Mouse (Mus musculus): ENCODE results near the gene Aff1. TPM values are rescaled to one million over a fixed set of nuclear protein-coding genes. Genes with fewer than 3 reads are reported as not detected.

Gene Aff1
- polyA plus RNA-seq, 1 experiment from 2014 or later: 4.3 TPM

DNA sequence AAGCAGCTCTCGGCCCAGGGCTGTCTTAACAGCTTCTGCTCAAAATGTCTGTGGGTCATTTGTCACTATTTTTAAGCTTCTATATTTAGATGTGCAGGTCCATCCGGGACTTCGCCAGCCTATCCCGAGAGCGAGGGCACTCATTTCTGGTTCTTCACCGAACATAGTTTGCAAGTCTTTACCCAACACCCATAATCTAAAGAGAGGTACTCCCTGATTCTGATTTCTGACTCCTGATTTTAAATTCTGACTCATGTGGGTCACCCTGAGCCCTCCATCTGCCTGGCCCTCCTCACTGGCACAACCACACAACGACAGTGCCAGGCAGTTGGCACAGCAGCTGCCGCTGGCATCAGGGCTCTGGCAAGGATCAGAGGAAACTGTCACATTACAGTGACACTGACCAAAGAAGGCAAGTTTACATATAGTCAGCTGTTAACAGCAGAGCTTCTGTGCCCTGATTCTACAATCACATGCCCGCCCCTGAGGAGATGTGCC is 97.5 kb downstream of the Aff1 start:
- WGBS: 71% methylated on average over 9 of the region's 9 CpGs
- no peak for DNase-seq (ENCODE audit: low spot score)
- Histone ChIP-seq H3K27ac (replicated peaks) (peak overlapping the region; percentile 65), H3K4me1 (replicated peaks; ENCODE audit: control insufficient read depth, insufficient read depth) (no peaks in the 10 kb centered on the region), H3K27me3 (ENCODE audit: control insufficient read depth, insufficient read depth, low read length) (no peaks in the 10 kb centered on the region), H3K4me2 (replicated peaks; ENCODE audit: low read depth) (no peak overlapping the region), H3K9ac (ENCODE audit: low read length) (no peak overlapping the region), H3K9me3 (ENCODE audit: control insufficient read depth, low read length) (no peaks in the 10 kb centered on the region), H3K36me3 (ENCODE audit: control insufficient read depth, insufficient read depth, low read length) (0 out of 2 replicates have a peak, but pooled peaks cover 2% of the 10 kb centered on the region), H3K4me3 (ENCODE audit: low read depth, low read length) (no peak overlapping the region)
- no peak for ATAC-seq (ENCODE audit: low FRiP score, low TSS enrichment)
- TF ChIP-seq CTCF (IDR thresholded peaks at IDR 0.05; ENCODE audit: low read depth) (no peak), EP300 (optimal IDR thresholded peaks at IDR 0.05) (no peak)

DNA sequence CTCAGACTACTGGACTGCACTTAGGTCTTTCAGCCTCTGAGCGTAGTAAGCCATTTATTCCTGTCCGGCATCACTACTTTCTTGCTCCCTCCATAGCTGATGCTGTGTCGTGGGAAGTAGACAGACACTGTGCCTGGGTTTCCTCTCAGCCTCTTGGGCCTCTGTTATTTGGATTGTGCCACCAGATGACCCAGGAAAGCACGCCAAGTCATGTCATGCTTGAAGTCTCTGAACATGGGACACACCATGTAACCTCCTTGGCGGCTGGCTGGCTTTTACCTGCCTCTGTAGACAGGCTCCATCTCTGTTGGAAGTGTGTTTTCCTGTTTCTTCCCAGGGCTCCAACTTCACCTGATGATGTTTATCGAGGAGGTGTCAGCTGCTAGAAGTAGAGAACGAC is 99.6 kb downstream of the Aff1 start:
- Histone ChIP-seq H3K9me3 (ENCODE audit: control insufficient read depth, low read length) (no peaks in the 10 kb centered on the region), H3K4me1 (replicated peaks; ENCODE audit: control insufficient read depth, insufficient read depth) (no peaks in the 10 kb centered on the region), H3K9ac (ENCODE audit: low read length) (no peak overlapping the region), H3K4me3 (ENCODE audit: low read depth, low read length) (no peak overlapping the region), H3K27ac (replicated peaks) (no peak overlapping the region), H3K4me2 (replicated peaks; ENCODE audit: low read depth) (no peak overlapping the region), H3K36me3 (ENCODE audit: control insufficient read depth, insufficient read depth, low read length) (0 out of 2 replicates have a peak, but pooled peaks cover 2% of the 10 kb centered on the region), H3K27me3 (ENCODE audit: control insufficient read depth, insufficient read depth, low read length) (no peaks in the 10 kb centered on the region)
- WGBS: 82% methylated on average over 7 of the region's 7 CpGs
- ATAC-seq (ENCODE audit: low FRiP score, low TSS enrichment) (no peak), DNase-seq (ENCODE audit: low spot score) (no peak)
- TF ChIP-seq EP300 (optimal IDR thresholded peaks at IDR 0.05) (no peak), CTCF (IDR thresholded peaks at IDR 0.05; ENCODE audit: low read depth) (no peak)

DNA sequence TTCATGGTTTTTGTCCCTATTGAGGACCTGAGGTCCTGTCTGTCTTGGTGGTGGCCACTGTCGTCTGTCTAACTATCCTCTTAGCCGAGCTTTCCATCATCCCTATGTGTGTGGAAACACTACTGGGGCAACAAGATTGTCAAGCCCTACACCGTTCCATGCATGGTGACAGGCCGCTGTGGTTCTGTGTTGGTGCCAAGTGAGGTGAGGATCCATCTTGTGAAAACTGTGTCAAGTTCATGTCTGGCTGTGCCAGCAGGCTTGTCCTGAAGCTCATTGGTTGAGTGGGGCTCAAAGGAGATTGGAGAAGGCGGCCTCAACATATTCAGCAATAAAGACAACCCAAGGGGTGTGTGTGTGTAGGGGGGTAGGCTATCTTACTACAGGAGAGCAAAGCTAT is 102.9 kb downstream of the Aff1 start:
- 0 out of 2 replicates have a peak, but pooled peaks cover 2% of the 10 kb centered on the region for H3K36me3 ChIP-seq (ENCODE audit: control insufficient read depth, insufficient read depth, low read length)
- no peak for TF ChIP-seq EP300 (optimal IDR thresholded peaks at IDR 0.05)
- H3K27ac ChIP-seq (replicated peaks): no peak overlapping the region
- H3K9ac ChIP-seq (ENCODE audit: low read length): no peak overlapping the region
- H3K4me3 ChIP-seq (ENCODE audit: low read depth, low read length): no peak overlapping the region
- WGBS: 90% methylated on average over 5 of the region's 5 CpGs
- no peak for DNase-seq (ENCODE audit: low spot score)
- H3K4me2 ChIP-seq (replicated peaks; ENCODE audit: low read depth): no peak overlapping the region
- no peak for ATAC-seq (ENCODE audit: low FRiP score, low TSS enrichment)
- H3K27me3 ChIP-seq (ENCODE audit: control insufficient read depth, insufficient read depth, low read length): no peaks in the 10 kb centered on the region
- H3K9me3 ChIP-seq (ENCODE audit: control insufficient read depth, low read length): no peaks in the 10 kb centered on the region
- H3K4me1 ChIP-seq (replicated peaks; ENCODE audit: control insufficient read depth, insufficient read depth): 0 out of 2 replicates have a peak, but pooled peaks cover 2% of the 10 kb centered on the region

DNA sequence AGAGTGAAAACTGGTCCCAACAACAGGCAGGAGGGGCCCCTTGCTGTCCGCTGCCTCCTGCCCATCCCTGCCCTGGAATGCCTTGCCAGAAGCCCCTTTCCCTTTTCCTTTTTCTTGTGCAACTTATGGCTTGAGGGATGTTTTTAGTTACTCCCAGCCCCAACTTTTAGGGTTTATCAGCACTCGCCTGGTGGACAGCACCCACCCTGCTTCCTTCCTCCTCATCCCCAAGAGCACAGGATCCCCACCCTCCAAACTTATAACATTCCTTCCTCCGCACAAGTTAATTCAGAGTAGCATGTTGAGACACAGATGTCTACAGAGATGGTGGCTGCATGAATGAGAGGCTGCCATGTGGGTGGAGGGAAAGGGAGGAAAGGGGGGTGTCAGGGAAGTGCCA is 103.9 kb downstream of the Aff1 start:
- DNase-seq (ENCODE audit: low spot score) (no peak), ATAC-seq (ENCODE audit: low FRiP score, low TSS enrichment) (no peak)
- no peaks in the 10 kb centered on the region for H3K27me3 ChIP-seq (ENCODE audit: control insufficient read depth, insufficient read depth, low read length)
- TF ChIP-seq EP300 (optimal IDR thresholded peaks at IDR 0.05): no peak
- TF ChIP-seq CTCF (IDR thresholded peaks at IDR 0.05; ENCODE audit: low read depth): no peak
- H3K4me2 ChIP-seq (replicated peaks; ENCODE audit: low read depth): no peak overlapping the region
- 0 out of 2 replicates have a peak, but pooled peaks cover 2% of the 10 kb centered on the region for H3K36me3 ChIP-seq (ENCODE audit: control insufficient read depth, insufficient read depth, low read length)
- 78% methylated on average over 3 of the region's 3 CpGs for WGBS
- 0 out of 2 replicates have a peak, but pooled peaks cover 2% of the 10 kb centered on the region for H3K4me1 ChIP-seq (replicated peaks; ENCODE audit: control insufficient read depth, insufficient read depth)
- no peak overlapping the region for H3K9ac ChIP-seq (ENCODE audit: low read length)
- H3K27ac ChIP-seq (replicated peaks): no peak overlapping the region
- no peak overlapping the region for H3K4me3 ChIP-seq (ENCODE audit: low read depth, low read length)
- no peaks in the 10 kb centered on the region for H3K9me3 ChIP-seq (ENCODE audit: control insufficient read depth, low read length)

DNA sequence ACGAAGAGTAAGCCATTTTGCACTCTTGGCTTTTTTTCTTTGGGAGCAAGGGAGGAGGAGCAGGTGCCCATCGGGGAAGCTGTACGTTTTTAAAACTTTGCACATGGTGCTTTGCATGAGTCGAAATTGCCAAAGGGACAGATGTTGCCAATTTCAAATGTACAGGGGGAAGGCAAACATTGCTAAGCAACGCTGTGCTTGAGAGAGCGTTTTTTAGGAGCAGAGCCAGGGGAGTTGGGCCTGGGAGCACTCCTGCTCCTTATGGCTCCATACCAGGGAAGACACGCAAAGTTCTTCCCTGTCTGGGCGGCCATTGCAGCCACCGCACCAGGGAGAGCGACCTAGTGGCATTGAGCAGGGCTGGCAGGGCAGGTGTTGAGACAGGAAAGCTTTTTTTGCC is 105.6 kb downstream of the Aff1 start:
- no peak for TF ChIP-seq EP300 (optimal IDR thresholded peaks at IDR 0.05)
- TF ChIP-seq CTCF (IDR thresholded peaks at IDR 0.05; ENCODE audit: low read depth): no peak
- Histone ChIP-seq H3K36me3 (ENCODE audit: control insufficient read depth, insufficient read depth, low read length) (no peaks in the 10 kb centered on the region), H3K4me1 (replicated peaks; ENCODE audit: control insufficient read depth, insufficient read depth) (0 out of 2 replicates have a peak, but pooled peaks cover 2% of the 10 kb centered on the region), H3K9me3 (ENCODE audit: control insufficient read depth, low read length) (no peaks in the 10 kb centered on the region), H3K27ac (replicated peaks) (no peak overlapping the region; the same call in 1 of the 2 replicates), H3K27me3 (ENCODE audit: control insufficient read depth, insufficient read depth, low read length) (no peaks in the 10 kb centered on the region), H3K4me2 (replicated peaks; ENCODE audit: low read depth) (no peak overlapping the region), H3K4me3 (ENCODE audit: low read depth, low read length) (no peak overlapping the region), H3K9ac (ENCODE audit: low read length) (no peak overlapping the region)
- WGBS: 64% methylated on average over 10 of the region's 10 CpGs
- ATAC-seq (ENCODE audit: low FRiP score, low TSS enrichment): peak; percentile 25; the same call in 1 of the 2 replicates
- DNase-seq (ENCODE audit: low spot score): no peak

DNA sequence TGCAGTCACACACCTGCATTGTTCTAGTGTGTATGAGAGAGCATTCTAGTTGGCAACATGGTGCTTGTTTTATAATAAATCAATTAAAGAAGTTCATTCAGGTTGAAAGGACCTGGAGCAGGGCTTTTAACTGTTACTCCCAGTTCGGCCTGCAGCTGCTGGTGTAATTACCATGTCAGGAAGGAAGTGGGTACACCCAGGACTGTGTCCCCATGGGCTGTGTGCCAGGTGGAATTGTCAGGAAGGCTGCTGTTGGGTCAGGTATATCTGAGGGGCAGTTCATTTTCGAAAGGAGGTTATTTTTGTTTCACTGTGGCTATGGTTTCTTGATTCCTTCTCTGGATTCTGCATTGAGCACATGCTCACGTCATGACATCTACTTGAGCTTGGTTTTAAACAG is 107.3 kb downstream of the Aff1 start:
- WGBS: 60% methylated on average over 3 of the region's 3 CpGs
- Histone ChIP-seq H3K4me3 (ENCODE audit: low read depth, low read length) (no peak overlapping the region), H3K27me3 (ENCODE audit: control insufficient read depth, insufficient read depth, low read length) (no peaks in the 10 kb centered on the region), H3K9me3 (ENCODE audit: control insufficient read depth, low read length) (no peaks in the 10 kb centered on the region), H3K9ac (ENCODE audit: low read length) (no peak overlapping the region), H3K4me1 (replicated peaks; ENCODE audit: control insufficient read depth, insufficient read depth) (0 out of 2 replicates have a peak, but pooled peaks cover 4% of the 10 kb centered on the region), H3K36me3 (ENCODE audit: control insufficient read depth, insufficient read depth, low read length) (no peaks in the 10 kb centered on the region), H3K4me2 (replicated peaks; ENCODE audit: low read depth) (no peak overlapping the region), H3K27ac (replicated peaks) (no peak overlapping the region)
- ATAC-seq (ENCODE audit: low FRiP score, low TSS enrichment) (peak; percentile 24; the same call in 1 of the 2 replicates), DNase-seq (ENCODE audit: low spot score) (peak; percentile 41)
- no peak for TF ChIP-seq EP300 (optimal IDR thresholded peaks at IDR 0.05)
- no peak for TF ChIP-seq CTCF (IDR thresholded peaks at IDR 0.05; ENCODE audit: low read depth)

All from stomach, postnatal 0 days (tissue).